Mouse (Mus musculus): ENCODE measurements around the gene Itsn1. TPM values are rescaled to one million over a fixed set of nuclear protein-coding genes. Genes with fewer than 3 reads are reported as not detected.

The Itsn1 gene
- total and polyA plus RNA-seq, 3 experiments = 37.0 to 49.2 (median 39.5) TPM

- DNase-seq = no peak
These were observed 117.1 kb downstream of the Itsn1 start for GRCm38 (mm10) chr16:91846089-91846741.

- DNase-seq = no peak
These were observed 118.6 kb downstream of the Itsn1 start for GRCm38 (mm10) chr16:91847525-91848225.

- DNase-seq = no peak
These were observed 119.4 kb downstream of the Itsn1 start for GRCm38 (mm10) chr16:91848505-91848904.

GRCm38 (mm10) chr16:91848906-91849603 lies 120.0 kb downstream of the Itsn1 start:
- DNase-seq = no peak

GRCm38 (mm10) chr16:91850175-91850574 lies 121.1 kb downstream of the Itsn1 start:
- no peak for DNase-seq

GRCm38 (mm10) chr16:91851456-91852231 lies 122.6 kb downstream of the Itsn1 start:
- DNase-seq = peak; percentile 74

- no peak for DNase-seq
These were observed 123.7 kb downstream of the Itsn1 start for GRCm38 (mm10) chr16:91852753-91853152.

- no peak for DNase-seq
These were observed 124.1 kb downstream of the Itsn1 start for GRCm38 (mm10) chr16:91853223-91853622.

- no peak for DNase-seq
These were observed 129.6 kb downstream of the Itsn1 start for GRCm38 (mm10) chr16:91858695-91859094.

GRCm38 (mm10) chr16:91859203-91859602 lies 130.1 kb downstream of the Itsn1 start:
- DNase-seq = no peak

- DNase-seq = no peak
These were observed 130.9 kb downstream of the Itsn1 start for GRCm38 (mm10) chr16:91859958-91860357.

- DNase-seq = no peak
These were observed 131.5 kb downstream of the Itsn1 start for GRCm38 (mm10) chr16:91860471-91861125.

- DNase-seq = peak; percentile 45
These were observed 132.8 kb downstream of the Itsn1 start for GRCm38 (mm10) chr16:91861784-91862371.

- no peak for DNase-seq
These were observed 133.8 kb downstream of the Itsn1 start for GRCm38 (mm10) chr16:91862836-91863235.

- no peak for DNase-seq
These were observed 135.7 kb downstream of the Itsn1 start for GRCm38 (mm10) chr16:91864646-91865332.

GRCm38 (mm10) chr16:91865570-91866257 lies 136.6 kb downstream of the Itsn1 start:
- DNase-seq = no peak

- no peak for DNase-seq
These were observed 137.2 kb downstream of the Itsn1 start for GRCm38 (mm10) chr16:91866258-91866634.

GRCm38 (mm10) chr16:91867672-91868071 lies 138.6 kb downstream of the Itsn1 start:
- no peak for DNase-seq

GRCm38 (mm10) chr16:91868943-91869911 lies 140.1 kb downstream of the Itsn1 start:
- DNase-seq = no peak
